Mouse (Mus musculus): ENCODE measurements at regions not wholly inside any gene's neighbourhood (a gene's known extent, or its start where the extent isn't known, plus 50 kb on each side); places are given as distances from the start of the nearest gene placed in this dataset.

DNA sequence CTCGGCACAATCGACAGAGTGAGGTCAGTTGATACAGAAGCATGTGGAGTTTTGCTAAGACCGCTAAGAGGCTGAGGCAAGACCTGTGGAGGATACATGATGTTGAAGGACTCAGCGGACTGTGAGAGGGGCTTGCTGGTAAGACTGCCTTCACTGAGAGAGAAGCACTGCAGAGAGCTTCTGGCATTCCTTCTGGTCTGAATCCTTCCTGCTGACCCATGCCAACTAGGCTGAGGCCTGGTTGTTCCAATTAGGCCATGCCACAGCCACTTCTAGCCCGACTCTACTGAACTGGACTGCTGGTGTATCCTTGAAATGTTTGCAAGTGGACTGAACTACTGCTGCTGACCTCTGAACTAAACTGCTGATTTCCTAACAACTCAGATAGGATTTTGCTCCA, 187.0 kb upstream of the Pld5 start:
- no peak for TF ChIP-seq POLR2A (IDR thresholded peaks at IDR 0.05; ENCODE audit: insufficient read depth, low read depth, low read length)
- no peak for TF ChIP-seq CTCF (IDR thresholded peaks at IDR 0.05)
